Mouse (Mus musculus) forebrain, embryonic 16.5 days (tissue): Measurements from ENCODE around the gene Bcl2l12. TPM values are rescaled to one million over a fixed set of nuclear protein-coding genes. Genes with fewer than 3 reads are reported as not detected.

ENCODE experiments used
- ATAC-seq: fragments of 200-750 bp; cut with Nextera tagmentation; 2 replicates; pipeline ENCODE4 v1.8.0; 2017; ENCODE audit warnings: mild to moderate bottlenecking, moderate library complexity
- H3K27ac ChIP-seq: fragments of 300-500 bp; sonication (generic); 2 replicates; pipeline ENCODE4 v1.5.1; 2014; ENCODE audit warnings: low read length, control low read depth
- H3K27me3 ChIP-seq: fragments of 300-500 bp; sonication (generic); replicated peaks from 2 replicates; pipeline ENCODE4 v1.6.1; 2014; ENCODE audit warnings: low read length; ENCODE audit not compliant: control insufficient read depth, insufficient read depth
- H3K36me3 ChIP-seq: fragments of 300-500 bp; sonication (generic); 2 replicates; pipeline ENCODE4 v1.6.1; 2014; ENCODE audit not compliant: control insufficient read depth, insufficient read depth
- H3K4me1 ChIP-seq: fragments of 300-500 bp; sonication (generic); replicated peaks from 2 replicates; pipeline ENCODE4 v1.6.1; 2014; ENCODE audit warnings: low read length; ENCODE audit not compliant: control insufficient read depth, insufficient read depth
- H3K4me2 ChIP-seq: fragments of 300-500 bp; sonication (generic); 2 replicates; pipeline ENCODE4 v1.6.1; 2014; ENCODE audit warnings: mild to moderate bottlenecking, low read length, control low read depth
- H3K4me3 ChIP-seq: fragments of 300-500 bp; sonication (generic); replicated peaks from 2 replicates; pipeline ENCODE4 v1.5.1; 2014; ENCODE audit warnings: mild to moderate bottlenecking, low read length, control low read depth
- H3K9ac ChIP-seq: fragments of 300-500 bp; sonication (generic); replicated peaks from 2 replicates; pipeline ENCODE4 v1.6.1; 2014; ENCODE audit warnings: low read depth, low read length, control low read depth
- H3K9me3 ChIP-seq: fragments of 300-500 bp; sonication (generic); 2 replicates; pipeline ENCODE4 v1.6.1; 2016; ENCODE audit warnings: low read length; ENCODE audit not compliant: control insufficient read depth
- WGBS: fragments of 180-500 bp; shearing (Covaris S2); extraction: QIAGEN DNeasy Blood & Tissue Kit; methylation state at CpG from one replicate; pipeline ENCODE4 v1.1.7; 2014; 5-methylcytosine and 5-hydroxymethylcytosine counted together
- polyA plus RNA-seq: library from polyadenylated mRNA; unstranded; fragments of >200 nt; fragmentation: Nextera tagmentation; extraction: Ambion mirVana; gene quantifications from 2 replicates; pipeline ENCODE4 v1.2.1, GENCODE M21; 2015

Gene Bcl2l12
- polyA plus RNA-seq, 1 experiment from 2014 or later: 15.3 TPM

DNA sequence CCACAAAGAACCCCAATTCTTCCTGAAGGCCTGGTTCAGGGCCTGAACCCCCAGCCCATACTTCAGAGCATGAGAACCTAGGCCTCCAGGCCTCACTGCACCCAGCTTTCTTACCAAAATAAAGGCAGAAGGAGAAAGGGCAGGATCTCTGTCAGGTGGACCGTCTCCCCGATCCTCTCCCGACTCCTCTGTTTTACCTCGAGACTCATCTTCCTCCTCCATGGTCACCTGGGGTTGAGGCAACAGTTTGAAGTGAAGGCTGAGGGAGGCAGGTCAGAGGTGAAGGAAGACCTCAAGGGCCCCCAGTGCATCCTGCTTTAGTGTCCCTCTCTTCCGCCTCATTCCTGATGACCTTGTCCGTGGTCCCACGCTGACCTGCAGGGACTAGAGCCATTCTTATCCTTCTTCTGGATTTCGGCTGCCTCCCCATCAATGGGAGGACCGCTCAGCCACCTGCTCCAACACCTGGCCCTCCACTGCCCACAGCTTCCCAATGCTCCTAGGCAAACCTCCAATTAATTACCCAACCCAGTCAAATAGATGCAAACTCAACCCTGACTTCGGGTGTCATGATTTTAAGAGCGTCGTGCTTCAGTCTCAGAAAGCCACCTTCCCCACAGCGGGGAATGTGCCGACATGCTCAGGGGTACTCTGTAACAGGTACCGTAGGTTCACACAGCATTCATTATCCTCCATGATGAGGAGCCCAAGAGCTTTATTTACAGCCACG lies 15.0 kb upstream of the Bcl2l12 start:
- H3K36me3 ChIP-seq: peaks cover 17% of the 10 kb centered on the region
- no peak overlapping the region for H3K4me2 ChIP-seq
- H3K4me1 ChIP-seq: peaks cover 29% of the 10 kb centered on the region
- H3K4me3 ChIP-seq: no peak overlapping the region
- no peak overlapping the region for H3K9ac ChIP-seq
- no peaks in the 10 kb centered on the region for H3K9me3 ChIP-seq
- no peak for ATAC-seq
- 0 out of 2 replicates have a peak, but pooled peaks cover 4% of the 10 kb centered on the region for H3K27me3 ChIP-seq
- H3K27ac ChIP-seq: no peak overlapping the region
- WGBS: 93% methylated on average over 16 of the region's 16 CpGs

DNA sequence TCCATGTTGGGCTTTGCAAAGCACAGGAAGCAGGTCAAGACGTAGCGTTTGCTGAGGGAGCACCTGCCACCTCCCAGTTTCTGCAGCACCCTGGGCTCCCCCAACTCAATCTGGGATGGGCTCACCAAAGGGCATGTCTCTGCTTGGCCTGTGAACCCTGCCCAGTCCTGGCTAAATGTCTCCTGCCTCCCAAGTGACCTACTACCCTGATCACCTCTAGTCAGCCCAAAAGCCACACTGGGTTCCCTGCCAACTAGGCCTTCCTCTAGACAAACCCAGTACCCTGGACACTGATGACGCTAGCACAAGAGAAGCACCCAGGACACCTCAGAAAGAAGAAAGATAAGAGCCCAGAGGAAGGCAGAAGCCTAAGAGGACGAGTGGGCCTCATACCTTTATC lies 14.3 kb upstream of the Bcl2l12 start:
- no peak overlapping the region for H3K4me2 ChIP-seq
- 88% methylated on average over 4 of the region's 4 CpGs for WGBS
- ATAC-seq: no peak
- H3K27ac ChIP-seq: no peak overlapping the region
- H3K9ac ChIP-seq: no peak overlapping the region
- H3K27me3 ChIP-seq: 0 out of 2 replicates have a peak, but pooled peaks cover 2% of the 10 kb centered on the region
- no peaks in the 10 kb centered on the region for H3K9me3 ChIP-seq
- no peak overlapping the region for H3K4me3 ChIP-seq
- H3K36me3 ChIP-seq: peaks cover 21% of the 10 kb centered on the region
- peaks cover 26% of the 10 kb centered on the region for H3K4me1 ChIP-seq

DNA sequence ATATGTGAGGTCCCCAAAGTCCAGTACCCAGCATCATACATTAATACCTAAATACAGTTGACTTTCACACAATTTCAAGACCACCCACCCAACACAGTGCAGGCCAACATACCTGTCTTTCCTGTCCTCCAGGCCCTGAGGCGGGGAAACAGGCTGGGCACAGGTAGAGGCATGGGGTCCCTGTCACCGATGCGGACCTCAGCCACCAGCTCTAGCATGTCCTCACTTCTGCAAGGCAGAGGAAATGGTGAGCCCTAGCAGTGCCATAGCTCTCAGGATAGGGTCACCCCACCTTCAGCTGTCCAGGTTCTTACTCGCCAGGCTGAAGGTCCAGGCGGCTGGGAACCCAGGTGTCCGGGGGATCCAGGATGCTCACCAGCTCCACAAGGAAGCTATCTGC lies 13.5 kb upstream of the Bcl2l12 start:
- no peak for ATAC-seq
- Histone ChIP-seq H3K4me3 (no peak overlapping the region), H3K9me3 (no peaks in the 10 kb centered on the region), H3K27ac (no peak overlapping the region), H3K4me1 (peaks cover 18% of the 10 kb centered on the region), H3K36me3 (peaks cover 29% of the 10 kb centered on the region), H3K9ac (no peak overlapping the region), H3K4me2 (no peak overlapping the region), H3K27me3 (no peaks in the 10 kb centered on the region)
- WGBS: 98% methylated on average over 6 of the region's 6 CpGs

DNA sequence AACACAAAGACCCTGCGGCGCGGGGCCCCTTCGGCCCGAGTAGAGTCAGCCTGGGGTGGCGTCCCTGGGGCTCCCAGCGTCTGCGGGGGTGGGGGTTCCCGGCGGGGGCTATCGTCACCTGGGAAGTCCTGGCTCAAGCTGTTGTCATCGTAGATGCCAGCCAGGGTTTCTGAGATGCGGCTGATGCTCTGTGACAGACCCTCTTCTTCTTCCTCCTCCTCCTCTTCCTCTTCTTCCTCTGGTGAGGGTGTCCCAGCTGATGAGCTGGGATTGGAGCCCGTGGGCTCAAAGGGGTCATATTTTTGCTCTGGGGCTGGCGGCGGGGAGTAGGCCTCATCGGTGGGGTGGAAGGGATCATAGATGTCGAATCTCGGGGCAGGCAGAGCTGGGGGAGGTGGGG lies 9.9 kb upstream of the Bcl2l12 start:
- Histone ChIP-seq H3K9me3 (no peaks in the 10 kb centered on the region), H3K4me1 (no peaks in the 10 kb centered on the region; the same call in 1 of the 2 replicates), H3K4me2 (no peak overlapping the region), H3K36me3 (peaks cover 53% of the 10 kb centered on the region), H3K27me3 (no peaks in the 10 kb centered on the region), H3K9ac (no peak overlapping the region), H3K27ac (no peak overlapping the region), H3K4me3 (no peak overlapping the region)
- ATAC-seq: no peak
- WGBS: 94% methylated on average over 19 of the region's 19 CpGs

DNA sequence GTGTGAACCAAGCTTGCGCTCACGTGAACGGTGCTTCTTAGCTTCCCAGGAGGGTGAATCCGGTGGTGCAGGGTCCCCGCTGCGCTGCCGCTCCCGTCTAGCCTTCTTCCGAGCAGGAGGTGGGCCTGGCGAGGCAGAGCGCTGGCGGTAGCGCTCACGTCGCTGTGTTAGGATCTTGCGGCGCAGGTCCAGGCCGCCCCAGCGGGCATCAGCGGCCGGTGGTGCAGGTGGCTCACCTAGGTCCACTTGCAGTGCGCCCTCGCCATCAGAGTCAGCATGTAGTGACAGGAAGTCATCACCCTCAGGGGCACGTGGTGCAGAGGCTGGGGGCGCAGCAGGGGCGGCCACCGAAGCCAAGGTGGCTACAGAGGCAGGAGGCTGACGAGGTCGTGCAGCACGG lies 9.3 kb upstream of the Bcl2l12 start:
- 95% methylated on average over 30 of the region's 30 CpGs for WGBS
- Histone ChIP-seq H3K4me3 (no peak overlapping the region), H3K27me3 (no peaks in the 10 kb centered on the region), H3K4me1 (no peaks in the 10 kb centered on the region), H3K27ac (no peak overlapping the region), H3K36me3 (peaks cover 57% of the 10 kb centered on the region), H3K9me3 (no peaks in the 10 kb centered on the region), H3K9ac (no peak overlapping the region), H3K4me2 (no peak overlapping the region)
- no peak for ATAC-seq

DNA sequence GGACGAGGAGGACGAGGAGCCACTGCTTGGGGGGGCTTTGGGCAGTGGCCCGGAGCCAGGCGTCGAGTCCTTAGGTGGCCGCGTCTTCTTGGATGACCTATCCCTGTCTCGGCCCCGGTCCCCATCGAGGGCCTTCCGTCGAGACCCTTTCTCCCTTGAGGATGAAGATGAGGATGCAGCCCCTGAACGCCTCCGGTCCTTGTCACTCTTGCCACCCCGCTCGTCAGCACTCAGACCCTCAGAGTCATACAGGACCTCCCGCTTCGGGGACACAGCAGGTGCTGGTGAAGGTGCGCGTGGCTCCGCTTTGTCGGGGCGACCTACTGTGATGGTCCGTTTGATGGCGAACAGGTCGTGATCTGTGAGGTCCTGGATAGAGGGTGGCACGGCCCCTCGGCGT lies 8.6 kb upstream of the Bcl2l12 start:
- WGBS: 95% methylated on average over 29 of the region's 29 CpGs
- Histone ChIP-seq H3K4me1 (no peaks in the 10 kb centered on the region), H3K9ac (no peak overlapping the region), H3K36me3 (peaks cover 56% of the 10 kb centered on the region), H3K27me3 (no peaks in the 10 kb centered on the region), H3K4me3 (no peak overlapping the region), H3K27ac (no peak overlapping the region), H3K9me3 (no peaks in the 10 kb centered on the region), H3K4me2 (no peak overlapping the region)
- ATAC-seq: no peak

DNA sequence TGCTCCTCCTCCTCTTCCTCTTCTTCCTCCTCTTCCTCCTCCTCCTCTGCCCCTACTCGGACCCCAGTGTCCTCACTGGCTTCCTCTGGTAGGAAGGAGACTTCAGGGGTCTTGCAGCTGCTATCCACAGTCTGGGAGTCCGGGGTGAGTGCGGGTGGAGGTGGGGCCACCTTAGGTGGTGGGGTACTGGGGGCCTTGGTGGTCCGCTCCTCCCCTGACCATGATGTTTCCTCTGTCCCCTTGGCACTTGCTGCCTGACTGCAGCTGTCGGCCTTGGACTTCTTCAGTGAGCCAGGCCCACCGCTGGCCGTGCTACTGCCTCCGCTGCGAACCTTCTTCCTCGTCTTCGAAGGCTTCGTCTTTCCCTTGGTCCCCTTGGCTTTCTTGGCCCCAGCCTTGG lies 8.0 kb upstream of the Bcl2l12 start:
- Histone ChIP-seq H3K4me2 (no peak overlapping the region), H3K9ac (no peak overlapping the region), H3K9me3 (no peaks in the 10 kb centered on the region), H3K4me3 (no peak overlapping the region), H3K4me1 (no peaks in the 10 kb centered on the region), H3K36me3 (peaks cover 56% of the 10 kb centered on the region), H3K27me3 (no peaks in the 10 kb centered on the region), H3K27ac (no peak overlapping the region)
- no peak for ATAC-seq
- WGBS: 93% methylated on average over 11 of the region's 12 CpGs

DNA sequence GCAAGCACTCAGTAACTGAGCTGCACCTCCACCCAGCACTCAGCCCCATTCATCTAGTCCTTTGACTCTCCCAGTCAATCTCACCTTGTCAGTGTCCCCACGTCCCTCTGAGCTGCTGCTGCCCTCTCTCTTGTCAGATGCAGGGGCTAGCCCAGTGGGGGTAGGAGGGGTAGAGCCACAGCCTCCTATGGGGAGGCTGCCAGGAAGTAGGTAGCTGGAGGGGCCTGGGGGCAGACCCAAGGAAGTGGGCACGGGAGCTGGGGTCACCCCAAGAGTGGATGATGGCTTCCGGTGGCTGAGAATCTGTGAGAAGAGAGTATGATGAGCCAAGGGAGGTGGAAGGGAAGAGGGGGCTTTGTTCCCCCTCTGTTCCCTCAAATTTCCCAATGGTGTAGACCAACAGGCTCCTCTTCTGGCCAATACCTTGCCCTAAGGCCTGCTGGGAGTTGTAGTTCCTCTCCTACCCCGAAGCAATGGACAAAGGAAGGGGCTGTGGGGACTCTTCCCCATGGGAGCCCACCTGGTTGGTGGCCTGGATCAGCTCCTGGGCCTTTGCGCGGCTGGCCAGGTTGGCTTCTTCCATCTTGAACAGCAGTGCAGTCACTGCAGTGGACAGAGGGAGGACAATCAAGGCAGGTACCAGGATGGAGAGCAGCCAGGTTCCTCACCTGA lies 6.9 kb upstream of the Bcl2l12 start:
- Histone ChIP-seq H3K27me3 (no peaks in the 10 kb centered on the region), H3K4me3 (no peak overlapping the region), H3K36me3 (peaks cover 60% of the 10 kb centered on the region), H3K9ac (0 out of 2 replicates have a peak overlapping the region, but pooled peaks have one; percentile 17), H3K4me2 (no peak overlapping the region), H3K27ac (no peak overlapping the region), H3K9me3 (no peaks in the 10 kb centered on the region), H3K4me1 (no peaks in the 10 kb centered on the region)
- no peak for ATAC-seq
- 89% methylated on average over 6 of the region's 6 CpGs for WGBS

DNA sequence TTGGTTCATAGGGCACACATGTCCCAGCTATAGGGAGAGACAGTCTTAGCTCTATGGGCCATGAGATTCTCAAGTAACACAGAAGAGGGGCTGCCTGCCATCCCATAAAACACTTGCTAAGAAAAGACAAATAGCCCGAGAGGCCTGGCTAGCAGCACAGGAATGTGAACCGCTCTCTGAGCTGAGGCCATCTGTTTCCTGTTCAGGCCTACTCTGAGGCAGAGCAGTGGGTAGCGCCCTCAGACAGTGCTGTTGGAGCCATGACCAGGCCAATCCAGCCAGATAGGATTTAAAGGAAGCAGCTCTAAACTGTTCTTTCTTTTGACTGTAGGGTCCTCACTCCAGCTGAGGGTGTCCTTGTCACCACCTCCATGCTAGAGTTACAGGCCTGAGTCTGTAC lies 6.0 kb upstream of the Bcl2l12 start:
- Histone ChIP-seq H3K4me3 (no peak overlapping the region), H3K27me3 (no peaks in the 10 kb centered on the region), H3K36me3 (peaks cover 63% of the 10 kb centered on the region), H3K4me2 (no peak overlapping the region), H3K27ac (no peak overlapping the region), H3K9me3 (no peaks in the 10 kb centered on the region), H3K9ac (no peak overlapping the region), H3K4me1 (peaks cover 1% of the 10 kb centered on the region; the same call in 1 of the 2 replicates)
- ATAC-seq: no peak
- WGBS: 86% methylated on average over 3 of the region's 3 CpGs
